Mouse (Mus musculus) stomach, postnatal 0 days (tissue): ENCODE measurements around the gene Rin2.

ENCODE experiments used
- CTCF ChIP-seq: IDR thresholded peaks from 2 replicates; pipeline ENCODE4 v1.5.1; 2016; ENCODE audit warnings: antibody characterized with exemption, low read depth, mild to moderate bottlenecking, moderate library complexity
- EP300 ChIP-seq: optimal IDR thresholded peaks from 2 replicates; pipeline ENCODE3; 2016; ENCODE audit warnings: antibody characterized with exemption

DNA sequence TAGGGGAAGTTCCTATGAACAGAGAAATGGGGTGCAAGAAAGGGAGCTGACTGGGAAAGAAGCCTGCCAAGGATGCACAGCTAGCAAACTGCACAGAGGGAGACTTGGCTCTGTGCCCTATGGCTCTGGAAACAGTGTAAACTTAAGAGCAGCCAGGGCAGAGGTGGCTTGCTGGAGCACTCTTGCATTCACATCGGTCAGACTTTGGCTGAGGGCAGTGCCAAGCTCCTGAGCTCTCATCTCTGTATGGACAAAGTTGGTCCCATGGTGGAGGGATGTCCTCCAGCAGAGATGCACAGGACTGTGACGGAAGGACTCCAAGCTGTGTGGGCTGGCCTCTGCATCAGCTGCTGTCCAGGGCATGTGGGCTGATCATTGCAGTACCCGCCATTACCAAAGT is 8.5 kb downstream of the Rin2 start:
- no peak for TF ChIP-seq CTCF
- TF ChIP-seq EP300, result no peak
